Mouse (Mus musculus): ENCODE results near the gene Gm19402.
"Not testable (repeated sequence)": the region's sequence is repeated elsewhere in the genome, so short reads cannot be mapped to it uniquely, and the experiment has no call there.

The Gm19402 gene

DNA sequence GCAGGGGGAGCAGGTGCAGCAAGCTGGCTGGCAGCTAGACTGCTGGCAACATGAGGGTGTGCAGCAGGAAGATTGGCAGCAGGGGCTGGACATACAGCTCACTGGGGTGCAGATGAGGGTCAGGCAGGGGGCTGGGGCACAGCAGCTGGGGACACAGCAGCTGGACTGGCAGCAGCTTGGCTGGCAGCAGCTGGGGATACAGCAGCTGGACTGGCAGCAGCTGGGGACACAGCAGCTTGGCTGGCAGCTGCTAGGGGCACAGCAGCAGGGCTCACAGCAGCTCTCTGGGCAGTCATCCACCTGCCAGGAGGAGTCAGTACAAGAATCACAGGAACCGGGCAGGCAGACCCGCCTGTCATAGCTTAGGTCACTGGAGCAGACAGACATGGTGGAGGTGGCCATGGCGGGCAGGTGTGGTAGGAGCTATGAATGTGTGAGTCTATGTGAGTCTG, at the start of gene Gm19402:
Gm19402 (minus strand) TSS at position 402 of the 452 bp plus-strand sequence.
- in situ Hi-C loops (cut with MboI, MseI) = not testable (repeated sequence)

DNA sequence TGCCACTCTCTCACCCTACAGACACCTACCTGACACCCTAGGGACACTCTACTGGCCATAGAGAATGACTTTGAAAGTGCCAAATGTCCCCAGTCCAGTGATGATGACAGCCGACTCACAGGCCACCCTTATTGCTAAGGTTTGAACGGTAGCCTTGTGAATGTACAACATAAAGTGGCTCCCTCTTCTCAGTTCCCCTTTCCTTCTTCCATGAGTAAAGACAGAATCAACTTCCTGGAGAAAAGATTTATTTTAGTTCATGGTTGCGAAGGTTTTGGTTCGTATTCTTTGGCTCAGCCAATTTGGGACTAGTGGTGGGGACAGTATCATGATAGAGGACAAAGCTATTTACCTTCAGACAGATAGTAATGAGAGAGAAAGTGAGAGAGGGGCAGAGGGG, 48.4 kb upstream of the Gm19402 start:
- in situ Hi-C loops (cut with MboI, MseI) = no loop called here

DNA sequence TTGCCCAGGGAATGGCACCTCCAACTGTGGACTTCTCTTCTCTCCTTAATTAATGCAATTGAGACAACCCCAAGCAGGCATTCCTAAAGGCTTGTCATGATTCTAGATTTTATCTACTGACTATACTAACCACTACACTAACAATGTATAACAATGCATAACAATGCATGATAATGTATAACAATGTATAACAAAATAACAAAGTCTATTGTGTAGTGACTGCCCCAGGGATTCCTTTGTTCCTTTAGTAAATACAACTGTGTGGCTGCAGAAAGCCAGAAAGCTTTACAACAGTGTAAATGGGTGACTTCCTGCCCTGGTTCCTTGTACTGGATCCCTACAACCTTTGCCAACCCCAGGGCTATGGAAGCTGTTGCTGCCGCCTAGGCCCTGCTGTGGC, 45.4 kb upstream of the Gm19402 start:
- in situ Hi-C loops (cut with MboI, MseI) = no loop called here

DNA sequence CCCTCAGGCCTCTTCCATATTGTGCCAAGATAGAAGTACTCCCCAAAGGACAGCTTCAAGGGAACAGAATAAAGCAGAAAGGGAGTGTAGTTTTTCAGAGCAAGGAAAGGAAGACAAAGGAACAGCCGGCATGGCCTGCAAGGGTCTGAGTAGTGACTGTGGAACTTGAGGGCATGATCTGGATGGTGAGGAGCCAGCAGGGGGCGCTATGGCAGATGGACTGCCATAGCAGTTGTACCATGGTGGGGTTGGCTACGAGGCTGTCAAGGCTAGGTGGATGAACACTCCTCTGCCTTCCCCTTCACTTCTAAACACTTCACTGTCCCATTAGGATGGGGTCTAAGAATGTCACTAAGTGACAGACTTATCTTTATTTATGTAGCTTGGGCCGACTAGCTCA, 38.7 kb upstream of the Gm19402 start:
- in situ Hi-C loops (cut with MboI, MseI) = no loop called here

DNA sequence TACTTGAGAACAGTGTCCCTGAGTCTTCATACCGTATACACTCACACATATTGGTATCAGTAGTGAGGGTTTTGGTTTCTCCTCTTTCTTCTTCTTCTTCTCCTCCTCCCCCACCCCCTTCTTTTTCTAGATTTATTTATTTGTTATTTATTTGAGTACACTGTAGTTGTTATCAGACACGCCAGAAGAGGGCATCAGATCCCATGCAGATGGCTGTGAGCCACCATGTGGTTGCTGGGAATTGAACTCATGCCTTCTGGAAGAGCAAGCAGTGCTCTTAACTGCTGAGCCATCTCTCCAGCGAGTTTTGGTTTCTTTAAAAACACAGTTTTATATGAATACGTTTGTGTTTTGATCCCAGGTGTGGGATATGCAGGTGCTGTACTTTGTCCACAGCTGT, 37.7 kb upstream of the Gm19402 start:
- in situ Hi-C loops (cut with MboI, MseI) = no loop called here

DNA sequence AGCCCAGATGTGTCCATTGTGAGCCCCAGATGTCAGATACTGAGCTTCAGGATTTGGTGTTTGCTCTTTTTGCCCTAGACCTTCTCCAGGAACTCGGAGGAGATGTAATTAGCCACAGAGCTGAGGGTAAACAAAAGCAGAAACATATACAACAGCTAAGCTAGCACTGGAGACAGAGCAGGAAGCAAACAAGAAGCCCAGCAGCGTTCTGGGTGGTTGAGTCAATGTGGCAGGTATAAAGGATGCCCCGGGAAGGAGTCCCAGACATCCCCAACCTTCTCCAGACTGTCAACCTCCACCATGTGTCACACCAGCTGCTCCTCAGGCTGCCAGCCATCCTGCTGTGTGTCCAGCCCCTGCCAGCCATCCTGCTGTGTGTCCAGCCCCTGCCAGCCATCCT, 35.6 kb upstream of the Gm19402 start, which contains the start of gene Gm10100:
Gm10100 (plus strand) TSS at position 301 of the 400 bp plus-strand sequence.
- in situ Hi-C loops (cut with MboI, MseI) = no loop called here

DNA sequence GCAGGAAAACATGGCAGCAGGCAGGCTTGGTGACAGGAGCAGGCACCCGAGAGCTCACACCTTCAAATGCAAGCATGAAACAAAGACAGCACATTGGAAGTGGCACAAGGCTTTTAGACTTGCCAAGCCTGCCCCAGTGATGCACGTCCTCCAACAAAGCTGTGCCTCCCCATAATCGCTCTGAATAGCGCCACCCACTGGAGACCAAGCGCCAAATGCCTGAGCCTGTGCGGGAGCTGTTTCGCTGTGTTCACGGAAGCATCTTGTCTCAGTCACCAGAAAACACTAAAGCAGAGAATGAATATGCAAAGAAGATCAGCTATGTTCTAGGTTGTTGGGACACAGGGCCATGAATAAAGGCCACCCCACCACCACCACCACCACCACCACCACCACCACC, 34.3 kb upstream of the Gm19402 start:
- in situ Hi-C loops (cut with MboI, MseI) = no loop called here

DNA sequence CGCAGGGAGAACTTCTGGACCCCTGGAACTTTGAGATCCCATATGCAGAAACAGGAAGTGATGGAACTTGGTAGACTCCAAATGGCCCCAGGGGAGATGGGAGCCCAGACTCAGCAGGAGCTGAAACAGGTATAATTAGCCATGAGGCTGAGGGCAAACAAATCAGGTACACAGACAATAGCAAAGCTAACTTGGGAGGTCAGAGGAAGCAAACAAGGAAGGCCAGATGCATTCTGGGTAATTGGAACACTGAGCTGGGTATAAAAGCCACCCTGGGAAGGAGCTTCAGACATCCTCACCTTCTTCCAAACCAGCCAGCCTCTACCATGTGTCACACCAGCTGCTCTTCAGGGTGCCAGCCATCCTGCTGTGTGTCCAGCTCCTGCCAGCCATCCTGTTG, 29.7 kb upstream of the Gm19402 start, which contains the start of gene Krtap12-1:
Krtap12-1 (plus strand) TSS at position 301 of the 400 bp plus-strand sequence.
- in situ Hi-C loops (cut with MboI, MseI) = not testable (repeated sequence)

DNA sequence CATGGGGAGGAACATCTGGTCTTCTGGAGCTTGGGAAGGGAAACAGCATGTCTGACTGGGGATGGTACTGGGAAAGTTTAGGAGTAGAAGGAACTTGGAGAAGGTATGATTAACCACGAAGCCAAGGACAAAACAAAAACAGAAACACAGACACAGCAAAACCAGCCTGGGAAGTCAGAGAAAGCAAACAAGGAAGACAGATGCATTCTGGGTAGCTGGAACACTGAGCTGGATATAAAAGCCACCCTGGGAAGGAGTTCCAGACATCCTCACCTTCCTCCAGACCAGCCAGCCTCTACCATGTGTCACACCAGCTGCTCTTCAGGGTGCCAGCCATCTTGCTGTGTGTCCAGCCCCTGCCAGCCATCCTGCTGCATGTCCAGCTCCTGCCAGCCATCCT, 24.9 kb upstream of the Gm19402 start, which contains the start of gene Gm10142:
Gm10142 (plus strand) TSS at position 301 of the 400 bp plus-strand sequence.
- in situ Hi-C loops (cut with MboI, MseI) = no loop called here

DNA sequence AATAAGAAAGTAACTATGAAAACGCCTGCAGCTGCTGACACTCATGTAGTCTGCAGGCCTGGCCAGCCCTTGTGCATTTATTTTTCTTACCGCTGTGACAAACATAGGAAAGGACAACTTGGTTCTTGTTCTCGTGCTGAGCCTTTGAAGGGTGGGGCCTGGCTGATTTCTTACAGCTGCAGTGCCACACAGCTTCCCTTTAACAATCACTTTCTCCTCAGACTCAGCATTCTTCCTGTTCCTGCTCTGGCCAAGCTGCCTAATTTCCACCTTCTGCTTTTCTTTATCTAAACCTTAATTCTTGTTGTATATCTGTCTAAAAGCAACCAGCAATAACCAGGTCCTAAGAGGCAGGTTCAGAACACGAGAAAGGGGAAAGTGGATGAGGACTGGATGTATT, 23.2 kb upstream of the Gm19402 start:
- in situ Hi-C loops (cut with MboI, MseI) = loop anchor here (5.0 kb wide), 1 partner anchor 41 kb away; no protein-coding TSS in a partner anchor

DNA sequence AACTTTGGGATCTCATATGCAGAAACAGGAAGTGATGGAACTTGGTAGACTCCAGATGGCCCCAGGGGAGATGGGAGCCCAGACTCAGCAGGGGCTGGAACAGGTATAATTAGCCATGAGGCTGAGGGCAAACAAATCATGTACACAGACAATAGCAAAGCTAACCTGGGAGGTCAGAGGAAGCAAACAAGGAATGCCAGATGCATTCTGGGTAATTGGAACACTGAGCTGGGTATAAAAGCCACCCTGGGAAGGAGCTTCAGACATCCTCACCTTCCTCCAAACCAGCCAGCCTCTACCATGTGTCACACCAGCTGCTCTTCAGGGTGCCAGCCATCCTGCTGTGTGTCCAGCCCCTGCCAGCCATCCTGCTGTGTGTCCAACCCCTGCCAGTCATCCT, 20.6 kb upstream of the Gm19402 start, which contains the start of gene Gm10024:
Gm10024 (plus strand) TSS at position 301 of the 400 bp plus-strand sequence.
- in situ Hi-C loops (cut with MboI, MseI) = loop anchor here (5.0 kb wide), 1 partner anchor 39 kb away; no protein-coding TSS in a partner anchor

DNA sequence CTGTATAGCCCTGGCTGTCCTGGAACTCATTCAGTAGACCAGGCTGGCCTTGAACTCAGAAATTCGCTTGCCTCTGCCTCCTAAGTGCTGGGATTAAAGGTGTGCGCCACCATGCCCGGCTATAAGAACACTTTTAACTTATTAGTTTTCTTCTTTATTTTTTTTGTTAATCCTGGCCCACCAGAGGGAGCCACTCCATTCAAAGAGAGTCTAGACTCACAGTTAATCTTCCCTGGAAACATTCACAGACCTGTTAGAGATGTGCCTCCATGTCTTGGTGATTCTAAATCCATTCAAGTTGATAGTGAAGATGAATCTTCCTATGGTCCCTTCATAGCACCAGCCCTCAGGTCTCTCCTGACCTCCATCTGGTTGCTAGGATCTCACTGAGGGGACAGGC, 19.3 kb upstream of the Gm19402 start:
- in situ Hi-C loops (cut with MboI, MseI) = loop anchor here (5.0 kb wide), 1 partner anchor 38 kb away; no protein-coding TSS in a partner anchor

DNA sequence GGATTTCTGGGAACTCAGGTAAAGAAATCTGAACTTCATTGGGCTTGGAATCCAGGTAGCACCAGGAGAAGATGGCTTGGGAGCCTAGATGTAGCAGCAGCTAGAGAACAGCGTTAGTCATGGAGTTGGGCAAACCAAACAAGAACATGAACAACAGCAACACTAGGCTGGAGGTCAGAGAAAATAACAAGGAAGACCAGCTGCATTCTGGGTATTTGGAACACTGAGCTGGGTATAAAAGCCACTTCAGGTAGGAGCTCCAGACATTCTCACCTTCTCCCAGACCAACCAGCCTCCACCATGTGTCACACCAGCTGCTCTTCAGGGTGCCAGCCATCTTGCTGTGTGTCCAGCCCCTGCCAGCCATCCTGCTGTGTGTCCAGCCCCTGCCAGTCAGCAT, 15.8 kb upstream of the Gm19402 start, which contains the start of gene Gm10272:
Gm10272 (plus strand) TSS at position 301 of the 400 bp plus-strand sequence.
- in situ Hi-C loops (cut with MboI, MseI) = no loop called here

DNA sequence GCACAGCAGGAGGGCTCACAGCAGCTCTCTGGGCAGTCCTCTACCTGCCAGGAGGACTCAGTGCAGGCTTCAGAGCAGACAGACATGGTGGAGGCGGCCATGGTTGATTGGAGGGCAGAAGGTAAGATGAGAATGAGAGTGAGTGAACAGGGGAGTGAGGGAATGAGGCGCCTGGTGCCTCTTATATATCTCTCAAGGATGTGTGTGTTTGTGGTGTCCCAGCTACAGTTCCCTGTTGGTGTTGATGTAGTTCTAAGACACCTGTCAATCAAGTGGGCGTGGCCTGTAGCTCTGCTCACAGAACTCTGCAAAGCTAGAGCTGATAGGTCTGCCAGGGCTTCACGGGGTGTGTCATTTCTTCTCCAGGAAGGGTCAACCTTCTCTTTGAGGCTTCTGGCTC, 6.6 kb upstream of the Gm19402 start, which contains the start of gene Gm9508:
Gm9508 (minus strand) TSS at position 101 of the 400 bp plus-strand sequence.
- in situ Hi-C loops (cut with MboI, MseI) = no loop called here

DNA sequence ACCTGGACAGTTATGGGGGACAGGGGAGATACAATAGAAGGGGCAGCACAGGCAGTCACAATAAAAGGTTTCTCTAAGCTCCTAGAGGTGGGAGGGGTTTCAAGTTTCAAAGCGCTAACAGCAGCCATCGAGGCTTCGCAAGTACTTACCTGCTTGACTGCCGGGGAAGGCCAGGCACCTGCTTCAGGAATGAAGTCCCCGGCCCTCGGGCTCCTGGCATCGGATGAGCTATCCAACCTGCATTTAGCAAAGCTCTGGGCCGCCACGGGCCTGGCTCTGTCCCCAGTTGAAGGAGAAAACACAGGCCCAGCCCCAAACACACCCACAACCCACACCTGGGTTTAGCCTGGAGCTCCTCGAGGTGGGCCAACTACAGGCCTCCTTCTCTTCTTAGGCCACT, 3.5 kb downstream of the Gm19402 start:
- in situ Hi-C loops (cut with MboI, MseI) = no loop called here

DNA sequence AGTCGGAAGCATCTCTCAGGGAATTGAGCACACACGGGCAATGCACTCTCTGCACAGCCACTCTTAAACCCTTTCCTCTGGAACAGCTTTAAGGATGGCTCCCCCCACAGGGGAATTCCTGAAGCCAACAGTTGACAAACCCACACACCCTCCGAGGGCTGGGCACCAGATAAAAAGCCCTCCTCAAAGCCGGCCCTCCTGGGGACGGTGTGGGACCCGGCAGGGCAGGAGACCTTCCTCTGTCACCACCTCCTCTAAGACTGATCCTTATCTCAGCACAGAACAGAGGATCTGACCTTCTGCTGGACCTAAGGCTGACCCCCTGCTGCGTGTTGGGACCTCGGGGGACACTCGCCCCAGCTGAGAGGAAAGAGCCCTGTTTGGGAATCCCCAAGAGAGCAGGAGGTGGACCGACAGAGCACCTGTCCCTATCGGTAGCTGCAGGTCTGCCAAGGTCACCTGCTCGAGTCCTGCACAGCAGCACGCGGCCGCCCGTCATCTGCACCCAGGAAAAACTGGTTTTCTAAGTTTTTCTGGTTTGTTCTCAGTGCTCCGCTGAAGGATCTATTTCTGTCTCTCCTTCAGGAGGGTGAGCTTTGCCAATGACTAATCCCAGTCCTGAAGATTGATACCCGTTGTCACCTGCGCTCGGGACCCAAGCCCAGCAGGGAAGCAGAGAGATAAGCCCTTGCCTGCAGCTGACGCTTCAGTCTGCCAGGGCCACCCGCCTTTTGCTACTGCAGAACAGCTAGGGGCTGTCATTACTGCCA, 4.5 kb downstream of the Gm19402 start, which contains the start of gene Tspear:
Tspear (plus strand) TSS at position 675 of the 770 bp plus-strand sequence.
- in situ Hi-C loops (cut with MboI, MseI) = no loop called here

DNA sequence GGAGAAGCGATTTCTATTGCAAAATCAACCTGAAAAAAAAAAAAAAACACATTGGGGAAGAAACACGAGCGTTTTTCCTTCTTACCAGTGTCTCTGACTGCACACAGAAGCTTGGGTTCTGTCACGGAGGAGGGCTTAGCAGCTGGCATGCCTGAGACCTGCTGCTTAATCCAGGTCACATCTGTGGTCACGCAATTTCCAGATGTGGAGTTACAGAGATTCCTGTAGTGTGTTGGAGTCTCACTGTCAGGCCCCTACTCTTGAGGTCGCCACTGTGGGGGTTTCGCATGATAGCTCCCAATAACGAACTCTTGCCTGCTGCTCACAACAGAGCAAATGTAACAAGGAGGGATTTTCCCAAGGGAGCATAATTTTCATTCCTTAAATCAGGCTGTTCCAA, 6.4 kb downstream of the Gm19402 start:
- in situ Hi-C loops (cut with MboI, MseI) = no loop called here

DNA sequence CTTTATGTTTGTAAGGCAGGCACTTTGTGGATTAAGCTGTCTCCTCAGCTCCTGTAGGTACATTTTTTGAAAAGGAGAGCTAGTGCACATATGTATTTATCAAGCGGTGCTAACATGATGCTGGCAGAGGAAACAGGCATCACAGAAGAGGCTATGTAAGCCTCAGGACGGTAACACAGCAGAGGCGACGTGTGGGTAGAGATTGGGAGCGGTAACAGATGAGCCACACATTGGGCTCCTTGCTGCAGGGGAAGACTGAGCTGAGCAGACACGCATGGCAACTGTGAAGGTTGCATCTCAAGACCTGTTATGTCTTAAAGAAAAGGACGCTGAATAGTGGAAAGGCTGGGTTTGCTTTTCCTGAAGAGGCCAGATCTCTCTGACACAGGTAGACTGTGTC, 7.6 kb downstream of the Gm19402 start:
- in situ Hi-C loops (cut with MboI, MseI) = no loop called here

DNA sequence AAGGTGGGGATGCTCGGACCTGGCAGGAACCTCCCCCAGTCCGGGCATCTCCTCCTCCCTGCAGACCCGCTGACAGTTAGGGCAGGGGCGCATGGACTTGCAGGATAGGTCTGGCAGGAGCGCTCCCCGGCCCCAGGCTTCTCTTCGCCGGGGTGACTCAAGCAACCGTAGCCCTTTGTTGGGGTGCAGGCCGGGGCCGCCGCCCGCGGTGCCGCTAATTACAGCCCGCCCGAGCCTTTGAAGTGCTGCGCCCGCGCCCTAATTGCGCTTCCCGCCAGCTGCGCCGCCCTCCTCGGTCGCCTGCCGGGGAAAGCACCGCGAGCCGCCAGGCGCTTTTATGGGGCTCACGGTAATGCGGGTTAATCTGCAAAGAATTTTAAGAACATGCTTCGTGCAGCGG, 13.0 kb downstream of the Gm19402 start:
- in situ Hi-C loops (cut with MboI, MseI) = no loop called here

DNA sequence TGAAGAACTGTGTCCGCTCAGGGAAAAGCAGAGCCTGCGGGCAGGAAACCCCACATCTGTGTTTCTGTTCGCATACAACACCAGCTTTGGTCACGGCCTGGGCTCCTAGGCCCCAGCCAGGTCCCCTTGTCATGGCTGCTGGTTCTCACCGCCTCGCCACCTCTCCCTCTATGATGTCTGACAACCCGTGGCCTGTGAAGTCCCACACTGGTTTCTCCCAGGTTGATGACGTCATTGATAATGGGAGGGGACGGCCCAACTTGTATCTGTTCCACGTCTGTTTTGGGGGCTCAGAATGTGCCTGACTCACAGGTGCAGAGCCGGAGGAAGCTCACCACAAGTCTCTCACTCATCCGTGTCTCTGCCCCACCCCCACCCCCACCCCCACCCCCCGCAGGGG, 16.8 kb downstream of the Gm19402 start:
- in situ Hi-C loops (cut with MboI, MseI) = loop anchor here (5.0 kb wide), 1 partner anchor 39 kb away; the partner anchor contains the start of gene Gm10024

DNA sequence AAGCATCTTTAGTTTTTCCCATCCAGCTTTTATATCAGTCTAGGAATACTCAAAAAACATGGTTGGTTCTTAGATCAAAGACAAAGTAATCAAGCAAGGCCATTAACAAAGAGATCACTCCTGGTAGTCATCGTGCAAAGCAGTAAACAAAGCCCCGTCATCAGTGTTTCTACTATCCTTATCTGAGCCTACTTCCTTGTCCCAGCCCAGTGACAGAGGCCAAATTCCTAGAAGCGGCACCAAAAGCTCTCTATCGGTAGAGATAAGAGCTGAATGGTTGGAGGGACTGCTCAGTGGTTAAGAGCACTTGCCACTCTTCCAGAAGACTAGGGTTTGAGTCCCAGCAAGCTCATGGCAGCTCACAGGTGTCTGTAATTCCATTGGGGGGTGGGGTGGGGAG, 19.0 kb downstream of the Gm19402 start:
- in situ Hi-C loops (cut with MboI, MseI) = loop anchor here (5.0 kb wide), 1 partner anchor 41 kb away; the partner anchor contains the start of gene Gm10024

DNA sequence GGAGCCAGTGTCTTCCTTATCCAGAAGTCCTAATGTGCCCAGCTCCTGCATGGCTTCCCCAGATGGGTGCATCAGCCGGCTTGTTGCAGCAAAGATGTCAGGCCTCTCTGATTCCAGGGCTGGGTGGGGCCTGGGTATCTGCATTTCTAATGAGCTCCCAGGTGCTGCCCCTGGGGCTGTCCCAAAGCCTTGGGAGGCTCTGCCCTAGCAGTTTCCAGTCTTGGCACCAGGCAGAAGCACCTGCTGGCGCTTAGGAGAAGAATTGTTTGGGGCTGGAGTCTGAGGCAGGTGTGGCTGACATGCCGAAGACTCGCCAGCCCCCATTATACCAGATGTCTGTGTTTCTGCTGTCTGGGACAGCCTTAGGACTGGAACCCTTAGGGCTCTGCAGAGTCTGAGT, 19.8 kb downstream of the Gm19402 start:
- in situ Hi-C loops (cut with MboI, MseI) = loop anchor here (5.0 kb wide), 1 partner anchor 42 kb away; the partner anchor contains the start of gene Gm10024

DNA sequence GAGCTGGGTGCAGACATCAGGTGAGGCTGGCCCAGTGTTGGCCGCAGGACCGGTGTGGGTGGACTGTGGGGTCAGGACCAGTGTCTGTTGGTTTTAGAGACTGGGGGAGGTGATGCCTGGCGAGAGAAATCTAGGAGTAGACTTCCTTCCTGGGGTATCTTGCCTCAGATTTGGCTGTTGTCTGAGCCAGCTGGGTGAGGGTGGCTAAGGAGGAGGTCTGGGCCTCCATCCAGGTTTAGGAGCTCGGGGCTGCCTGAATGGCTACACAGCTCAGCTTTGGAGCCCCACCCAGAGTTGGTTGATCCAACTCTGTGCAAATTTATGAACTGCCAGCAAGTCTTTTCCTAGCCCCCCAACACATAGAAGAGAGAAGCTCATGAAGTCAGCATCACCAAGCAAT, 23.2 kb downstream of the Gm19402 start:
- in situ Hi-C loops (cut with MboI, MseI) = no loop called here
